Mouse (Mus musculus) lung, postnatal 0 days (tissue): ENCODE measurements around the gene Zbtb9.

Source experiments
- CTCF ChIP-seq: IDR thresholded peaks from 2 replicates; pipeline ENCODE4 v1.5.1; 2016; ENCODE audit warnings: antibody characterized with exemption, mild to moderate bottlenecking
- EP300 ChIP-seq: IDR thresholded peaks from 2 replicates; pipeline ENCODE4 v1.6.1; 2016; ENCODE audit warnings: antibody characterized with exemption, mild to moderate bottlenecking, control low read depth

DNA sequence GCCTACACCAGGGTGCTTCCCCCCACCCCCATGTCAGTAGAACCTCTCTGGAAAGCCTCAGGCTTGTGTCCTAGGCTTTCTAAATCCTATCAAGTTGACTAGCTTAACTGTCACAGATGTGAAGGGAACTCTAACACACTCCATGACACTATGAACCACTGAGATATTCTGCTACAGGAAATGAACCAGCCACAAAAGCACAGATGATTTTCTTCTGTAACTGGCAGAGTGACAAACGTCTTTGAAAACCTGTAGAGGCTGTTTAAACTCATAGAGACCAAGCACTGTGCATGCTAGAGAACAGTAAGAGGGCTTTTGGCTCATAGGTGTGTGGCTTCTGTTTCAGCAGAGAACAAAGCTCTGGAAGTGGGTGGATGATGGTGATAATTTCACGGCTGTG lies 8.1 kb downstream of the Zbtb9 start:
- TF ChIP-seq CTCF: no peak
- TF ChIP-seq EP300: no peak
